Mouse (Mus musculus): ENCODE data around the gene Gpn2.

DNA sequence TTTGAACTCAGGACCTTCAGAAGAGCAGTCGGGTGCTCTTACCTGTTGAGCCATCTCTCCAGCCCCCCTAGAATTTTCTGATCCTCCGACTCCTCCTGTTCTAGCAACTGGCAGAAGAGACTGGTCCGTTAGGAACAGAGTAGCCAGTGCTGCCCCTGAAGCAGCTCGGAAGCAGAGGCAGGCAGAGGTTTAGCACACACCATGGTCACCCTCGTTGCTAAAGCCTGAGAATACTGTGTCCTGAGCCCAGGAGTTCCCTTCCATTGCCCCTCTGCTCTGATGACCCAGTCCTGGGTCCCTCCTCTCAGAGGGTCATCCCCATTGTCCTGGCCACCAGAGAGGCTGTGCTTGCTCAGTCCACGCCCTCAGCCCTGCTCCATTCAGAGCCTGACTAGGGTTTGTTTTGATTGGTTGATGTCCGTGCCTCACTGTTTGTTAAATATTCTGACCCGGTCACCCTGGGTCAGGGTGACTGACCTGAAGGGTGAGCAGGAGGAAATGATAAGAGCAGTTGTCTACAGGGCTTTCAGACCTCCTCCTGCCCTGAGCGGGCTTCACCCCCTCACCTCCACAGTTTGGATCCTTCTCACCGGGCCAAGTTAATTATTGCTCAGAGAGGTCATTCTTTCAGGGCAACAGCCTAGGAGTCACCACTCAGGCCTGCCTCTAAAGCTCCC lies 27.0 kb upstream of the Gpn2 start:
- TF ChIP-seq CTCF (IDR thresholded peaks at IDR 0.05; ENCODE audit: low read depth, low read length) (no peak), EP300 (IDR thresholded peaks at IDR 0.05; ENCODE audit: insufficient read depth, low read depth, low read length) (no peak)

Measured in ES-Bruce4 (cell line).